Mouse (Mus musculus) bone marrow, adult 2 months (tissue): ENCODE measurements at regions not wholly inside any gene's neighbourhood (a gene's known extent, or its start where the extent isn't known, plus 50 kb on each side); places are given as distances from the start of the nearest gene placed in this dataset.

Experiments
- CTCF ChIP-seq: fragments of 200-500 bp; IDR thresholded peaks from 2 replicates; pipeline ENCODE4 v1.5.1; 2011; ENCODE audit warnings: low read length, control low read depth; ENCODE audit not compliant: control insufficient read depth, insufficient read depth
- POLR2A ChIP-seq: fragments of 200-500 bp; IDR thresholded peaks from 2 replicates; pipeline ENCODE4 v1.6.1; 2011; ENCODE audit warnings: low read depth, mild to moderate bottlenecking, control low read depth, low read length, borderline replicate concordance; ENCODE audit not compliant: control insufficient read depth

GRCm38 (mm10) chr8:116196623-116197184, 308.1 kb upstream of the Dynlrb2 start:
- no peak for TF ChIP-seq CTCF
- no peak for TF ChIP-seq POLR2A
